Mouse (Mus musculus): ENCODE measurements around the gene Slc3a2. TPM values are rescaled to one million over a fixed set of nuclear protein-coding genes. Genes with fewer than 3 reads are reported as not detected.
A peak's percentile ranks its signal among the peaks of the same experiment; 100 is the strongest.

The Slc3a2 gene
- polyA plus RNA-seq, 1 experiment from 2014 or later, result 87.8 TPM

- no peak overlapping the region for H3K9ac ChIP-seq (ENCODE audit: low read depth, low read length)
- H3K27me3 ChIP-seq (ENCODE audit: control insufficient read depth, insufficient read depth, low read length), result no peaks in the 10 kb centered on the region
- ATAC-seq (replicated peaks; ENCODE audit: insufficient number of reproducible peaks, low FRiP score, low TSS enrichment), result no peak
- no peak overlapping the region for H3K4me3 ChIP-seq (ENCODE audit: low read depth, low read length)
- no peaks in the 10 kb centered on the region for H3K9me3 ChIP-seq (replicated peaks; ENCODE audit: control insufficient read depth, low read length)
- WGBS (ENCODE audit: insufficient replicate concordance), result 64% methylated on average over 9 of the region's 9 CpGs
- H3K27ac ChIP-seq (ENCODE audit: low read depth, low read length), result no peak overlapping the region
- no peaks in the 10 kb centered on the region for H3K4me1 ChIP-seq (ENCODE audit: control insufficient read depth, insufficient read depth, low read length)
- H3K36me3 ChIP-seq (ENCODE audit: control insufficient read depth, insufficient read depth, low read length), result no peaks in the 10 kb centered on the region
- H3K4me2 ChIP-seq, result no peak overlapping the region
Measured at GRCm38 (mm10) chr19:8691871-8692539, 31.2 kb downstream of the Slc3a2 start.

- 62% methylated on average over 2 of the region's 2 CpGs for WGBS (ENCODE audit: insufficient replicate concordance)
- Histone ChIP-seq H3K27ac (ENCODE audit: low read depth, low read length) (no peak overlapping the region), H3K27me3 (ENCODE audit: control insufficient read depth, insufficient read depth, low read length) (no peaks in the 10 kb centered on the region), H3K4me3 (ENCODE audit: low read depth, low read length) (no peak overlapping the region), H3K36me3 (ENCODE audit: control insufficient read depth, insufficient read depth, low read length) (no peaks in the 10 kb centered on the region), H3K9ac (ENCODE audit: low read depth, low read length) (no peak overlapping the region), H3K4me2 (no peak overlapping the region), H3K9me3 (replicated peaks; ENCODE audit: control insufficient read depth, low read length) (no peaks in the 10 kb centered on the region), H3K4me1 (ENCODE audit: control insufficient read depth, insufficient read depth, low read length) (no peaks in the 10 kb centered on the region; the same call in 1 of the 2 replicates)
- no peak for ATAC-seq (replicated peaks; ENCODE audit: insufficient number of reproducible peaks, low FRiP score, low TSS enrichment)
Measured at GRCm38 (mm10) chr19:8683627-8684026, 39.5 kb downstream of the Slc3a2 start.

- no peak for ATAC-seq (replicated peaks; ENCODE audit: insufficient number of reproducible peaks, low FRiP score, low TSS enrichment)
- 3% methylated on average over 3 of the region's 3 CpGs for WGBS (ENCODE audit: insufficient replicate concordance)
Measured at GRCm38 (mm10) chr19:8682996-8683395, 40.2 kb downstream of the Slc3a2 start.

GRCm38 (mm10) chr19:8681633-8682362, 41.4 kb downstream of the Slc3a2 start:
- Histone ChIP-seq H3K9ac (ENCODE audit: low read depth, low read length) (no peak overlapping the region), H3K9me3 (replicated peaks; ENCODE audit: control insufficient read depth, low read length) (no peaks in the 10 kb centered on the region), H3K4me1 (ENCODE audit: control insufficient read depth, insufficient read depth, low read length) (no peaks in the 10 kb centered on the region; the same call in 1 of the 2 replicates), H3K36me3 (ENCODE audit: control insufficient read depth, insufficient read depth, low read length) (no peaks in the 10 kb centered on the region), H3K4me3 (ENCODE audit: low read depth, low read length) (no peak overlapping the region), H3K27me3 (ENCODE audit: control insufficient read depth, insufficient read depth, low read length) (no peaks in the 10 kb centered on the region), H3K4me2 (no peak overlapping the region), H3K27ac (ENCODE audit: low read depth, low read length) (no peak overlapping the region)
- WGBS (ENCODE audit: insufficient replicate concordance), result 93% methylated on average over 4 of the region's 4 CpGs
- no peak for ATAC-seq (replicated peaks; ENCODE audit: insufficient number of reproducible peaks, low FRiP score, low TSS enrichment)

More at GRCm38 (mm10) chr19:8682996-8683395, 40.2 kb downstream of the Slc3a2 start:
- H3K9ac ChIP-seq (ENCODE audit: low read depth, low read length), result no peak overlapping the region
- H3K4me3 ChIP-seq (ENCODE audit: low read depth, low read length), result no peak overlapping the region
- no peak overlapping the region for H3K27ac ChIP-seq (ENCODE audit: low read depth, low read length)
- no peaks in the 10 kb centered on the region; the same call in 1 of the 2 replicates for H3K4me1 ChIP-seq (ENCODE audit: control insufficient read depth, insufficient read depth, low read length)
- no peaks in the 10 kb centered on the region for H3K36me3 ChIP-seq (ENCODE audit: control insufficient read depth, insufficient read depth, low read length)
- H3K27me3 ChIP-seq (ENCODE audit: control insufficient read depth, insufficient read depth, low read length), result no peaks in the 10 kb centered on the region
- no peak overlapping the region for H3K4me2 ChIP-seq
- no peaks in the 10 kb centered on the region for H3K9me3 ChIP-seq (replicated peaks; ENCODE audit: control insufficient read depth, low read length)

GRCm38 (mm10) chr19:8679031-8679779, 44.0 kb downstream of the Slc3a2 start:
- Histone ChIP-seq H3K4me3 (ENCODE audit: low read depth, low read length) (0 out of 2 replicates have a peak overlapping the region, but pooled peaks have one; percentile 12), H3K36me3 (ENCODE audit: control insufficient read depth, insufficient read depth, low read length) (no peaks in the 10 kb centered on the region), H3K9me3 (replicated peaks; ENCODE audit: control insufficient read depth, low read length) (no peaks in the 10 kb centered on the region), H3K9ac (ENCODE audit: low read depth, low read length) (peak overlapping the region; percentile 28; the same call in 1 of the 2 replicates), H3K4me2 (peak overlapping the region; percentile 49), H3K4me1 (ENCODE audit: control insufficient read depth, insufficient read depth, low read length) (no peaks in the 10 kb centered on the region; the same call in 1 of the 2 replicates), H3K27ac (ENCODE audit: low read depth, low read length) (no peak overlapping the region), H3K27me3 (ENCODE audit: control insufficient read depth, insufficient read depth, low read length) (no peaks in the 10 kb centered on the region)
- no peak for ATAC-seq (replicated peaks; ENCODE audit: insufficient number of reproducible peaks, low FRiP score, low TSS enrichment)
- 22% methylated on average over 18 of the region's 18 CpGs for WGBS (ENCODE audit: insufficient replicate concordance)

- H3K4me3 ChIP-seq (ENCODE audit: low read depth, low read length), result no peak overlapping the region
- H3K27ac ChIP-seq (ENCODE audit: low read depth, low read length), result no peak overlapping the region
- H3K4me1 ChIP-seq (ENCODE audit: control insufficient read depth, insufficient read depth, low read length), result no peaks in the 10 kb centered on the region
- H3K9ac ChIP-seq (ENCODE audit: low read depth, low read length), result no peak overlapping the region
- ATAC-seq (replicated peaks; ENCODE audit: insufficient number of reproducible peaks, low FRiP score, low TSS enrichment), result no peak
- H3K36me3 ChIP-seq (ENCODE audit: control insufficient read depth, insufficient read depth, low read length), result no peaks in the 10 kb centered on the region
- no peak overlapping the region for H3K4me2 ChIP-seq
- no peaks in the 10 kb centered on the region for H3K27me3 ChIP-seq (ENCODE audit: control insufficient read depth, insufficient read depth, low read length)
- no peaks in the 10 kb centered on the region for H3K9me3 ChIP-seq (replicated peaks; ENCODE audit: control insufficient read depth, low read length)
- WGBS (ENCODE audit: insufficient replicate concordance), result 29% methylated on average over 9 of the region's 9 CpGs
Measured at GRCm38 (mm10) chr19:8673336-8674063, 49.7 kb downstream of the Slc3a2 start.

- Histone ChIP-seq H3K9ac (ENCODE audit: low read depth, low read length) (no peak overlapping the region), H3K4me3 (ENCODE audit: low read depth, low read length) (no peak overlapping the region), H3K4me2 (no peak overlapping the region), H3K27ac (ENCODE audit: low read depth, low read length) (no peak overlapping the region), H3K4me1 (ENCODE audit: control insufficient read depth, insufficient read depth, low read length) (no peaks in the 10 kb centered on the region), H3K36me3 (ENCODE audit: control insufficient read depth, insufficient read depth, low read length) (no peaks in the 10 kb centered on the region), H3K9me3 (replicated peaks; ENCODE audit: control insufficient read depth, low read length) (no peaks in the 10 kb centered on the region), H3K27me3 (ENCODE audit: control insufficient read depth, insufficient read depth, low read length) (no peaks in the 10 kb centered on the region)
- 67% methylated on average over 3 of the region's 3 CpGs for WGBS (ENCODE audit: insufficient replicate concordance)
- no peak for ATAC-seq (replicated peaks; ENCODE audit: insufficient number of reproducible peaks, low FRiP score, low TSS enrichment)
Measured at GRCm38 (mm10) chr19:8672859-8673258, 50.3 kb downstream of the Slc3a2 start.

GRCm38 (mm10) chr19:8665746-8666145, 57.4 kb downstream of the Slc3a2 start:
- peaks cover 5% of the 10 kb centered on the region; the same call in 1 of the 2 replicates for H3K27me3 ChIP-seq (ENCODE audit: control insufficient read depth, insufficient read depth, low read length)
- no peak overlapping the region for H3K4me3 ChIP-seq (ENCODE audit: low read depth, low read length)
- 73% methylated on average over 5 of the region's 5 CpGs for WGBS (ENCODE audit: insufficient replicate concordance)
- H3K4me1 ChIP-seq (ENCODE audit: control insufficient read depth, insufficient read depth, low read length), result 0 out of 2 replicates have a peak, but pooled peaks cover 6% of the 10 kb centered on the region
- H3K27ac ChIP-seq (ENCODE audit: low read depth, low read length), result no peak overlapping the region
- H3K36me3 ChIP-seq (ENCODE audit: control insufficient read depth, insufficient read depth, low read length), result no peaks in the 10 kb centered on the region
- H3K9me3 ChIP-seq (replicated peaks; ENCODE audit: control insufficient read depth, low read length), result no peaks in the 10 kb centered on the region
- no peak for ATAC-seq (replicated peaks; ENCODE audit: insufficient number of reproducible peaks, low FRiP score, low TSS enrichment)
- no peak overlapping the region for H3K4me2 ChIP-seq
- H3K9ac ChIP-seq (ENCODE audit: low read depth, low read length), result no peak overlapping the region

Data from heart, embryonic 11.5 days (tissue).